Comparison of ENCODE assay signal across 20 mouse cellular contexts in the genomic region with DNA sequence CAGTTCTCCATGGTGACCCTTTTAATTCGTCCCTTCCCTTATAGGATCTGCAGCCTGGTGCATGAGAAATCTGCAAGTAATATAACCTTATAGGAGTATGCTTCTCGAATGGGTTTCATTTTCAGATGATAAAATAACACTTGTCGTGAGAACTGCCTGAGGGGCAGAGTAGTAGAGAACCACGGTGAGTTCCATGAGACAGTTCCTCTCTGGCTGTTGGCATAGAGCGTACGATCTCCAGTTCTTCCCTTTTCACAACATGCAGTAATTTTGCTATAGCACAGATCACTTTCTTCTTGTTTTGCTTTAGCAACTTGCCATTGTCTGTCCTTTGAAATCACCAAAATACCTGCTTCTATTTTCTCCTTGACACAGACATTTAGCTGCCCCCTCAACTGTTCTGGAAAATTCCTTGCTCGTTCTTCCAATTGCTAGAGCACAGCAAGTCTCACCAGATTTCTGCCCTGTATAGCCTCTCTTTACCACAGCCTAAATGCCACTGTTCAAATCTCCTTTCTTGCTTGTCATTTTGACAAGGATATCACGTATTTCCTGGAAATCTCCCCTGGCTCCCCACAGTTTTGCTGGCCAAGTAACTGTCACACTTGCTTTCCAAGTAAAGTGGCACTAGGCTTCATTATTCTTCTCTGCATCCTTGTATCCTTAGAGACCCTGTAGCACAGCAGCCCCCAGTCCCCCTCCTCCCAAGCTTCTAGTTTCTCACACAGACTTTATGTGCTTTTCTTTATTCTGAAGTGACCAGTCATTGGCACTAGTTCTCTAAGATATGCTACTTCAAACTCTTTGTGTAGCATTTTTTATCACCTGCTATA. TPM values are rescaled to one million over a fixed set of nuclear protein-coding genes. Genes with fewer than 3 reads are reported as not detected.
A peak's percentile ranks its signal among the peaks of the same experiment; 100 is the strongest.
DNase-seq lines count a peak whose midpoint lies in the region; ATAC-seq and TF ChIP-seq lines count a peak whose summit lies in the region.
"Had no signal": no experiment of that assay in that cellular context is flagged by ENCODE, and none has a peak within 500 bp of the region (broad histone marks: within the 10 kb centered on the region; RNA-seq: fewer than 3 reads in every experiment).

No protein-coding gene starts in this region.

- peak; percentile 62 for ATAC-seq in forebrain, postnatal 0 days
- no peak for ATAC-seq in forebrain, embryonic 11.5 days (replicated peaks; ENCODE audit: low FRiP score)
- ATAC-seq in midbrain, embryonic 13.5 days: peak; percentile 50; the same call in 1 of the 2 replicates
- ATAC-seq in midbrain, embryonic 11.5 days (ENCODE audit: low FRiP score): no peak
- peak; percentile 73 for ATAC-seq in hindbrain, embryonic 16.5 days
- ATAC-seq in monocyte, adult 5-6 weeks (replicated peaks; ENCODE audit: insufficient number of reproducible peaks, low FRiP score, low TSS enrichment, poor library complexity, severe bottlenecking): 0 out of 2 replicates have a peak, but pooled peaks have one; percentile 40
- ATAC-seq: liver, embryonic 12.5 days had no signal

- H3K27me3 ChIP-seq in forebrain, postnatal 0 days (ENCODE audit: insufficient read depth, low read length): no peaks in the 10 kb centered on the region
- no peaks in the 10 kb centered on the region for H3K27me3 ChIP-seq in forebrain, embryonic 11.5 days (ENCODE audit: control insufficient read depth, insufficient read depth, low read length)
- no peaks in the 10 kb centered on the region for H3K27me3 ChIP-seq in midbrain, embryonic 13.5 days
- no peaks in the 10 kb centered on the region for H3K27me3 ChIP-seq in midbrain, embryonic 11.5 days (ENCODE audit: control insufficient read depth, insufficient read depth, low read length)
- H3K27me3 ChIP-seq in hindbrain, embryonic 16.5 days (replicated peaks; ENCODE audit: control insufficient read depth, insufficient read depth, low read length): no peaks in the 10 kb centered on the region
- H3K27me3 ChIP-seq: embryonic facial prominence, embryonic 12.5 days; heart, embryonic 15.5 days; liver, embryonic 12.5 days had no signal

- no peak overlapping the region for H3K4me3 ChIP-seq in forebrain, postnatal 0 days (ENCODE audit: low read depth, low read length)
- no peak overlapping the region for H3K4me3 ChIP-seq in forebrain, embryonic 11.5 days (ENCODE audit: low read depth, low read length)
- H3K4me3 ChIP-seq in midbrain, embryonic 13.5 days (replicated peaks): no peak overlapping the region
- H3K4me3 ChIP-seq in midbrain, embryonic 11.5 days (ENCODE audit: low read depth, low read length): no peak overlapping the region
- no peak overlapping the region for H3K4me3 ChIP-seq in hindbrain, embryonic 16.5 days (ENCODE audit: low read length)
- H3K4me3 ChIP-seq: embryonic facial prominence, embryonic 12.5 days; gastrocnemius, adult 2 months; heart, adult 2 months; heart, embryonic 15.5 days; liver, embryonic 12.5 days had no signal

- H3K9ac ChIP-seq in forebrain, postnatal 0 days: no peak overlapping the region
- no peak overlapping the region for H3K9ac ChIP-seq in forebrain, embryonic 11.5 days (ENCODE audit: low read length)
- H3K9ac ChIP-seq in midbrain, embryonic 13.5 days (replicated peaks): no peak overlapping the region
- H3K9ac ChIP-seq in midbrain, embryonic 11.5 days (ENCODE audit: low read length): no peak overlapping the region
- H3K9ac ChIP-seq in hindbrain, embryonic 16.5 days (ENCODE audit: low read depth, low read length): no peak overlapping the region
- H3K9ac ChIP-seq: embryonic facial prominence, embryonic 12.5 days; heart, embryonic 15.5 days; liver, embryonic 12.5 days; lung, embryonic 14.5 days had no signal

- WGBS in forebrain, postnatal 0 days: 60% methylated on average over 8 of the region's 8 CpGs
- WGBS in forebrain, embryonic 11.5 days: 84% methylated on average over 8 of the region's 8 CpGs
- 81% methylated on average over 8 of the region's 8 CpGs for WGBS in midbrain, embryonic 13.5 days
- WGBS in midbrain, embryonic 11.5 days: 82% methylated on average over 8 of the region's 8 CpGs
- 61% methylated on average over 8 of the region's 8 CpGs for WGBS in hindbrain, embryonic 16.5 days

- no peak for TF ChIP-seq CTCF in forebrain, postnatal 0 days (IDR thresholded peaks at IDR 0.05; ENCODE audit: low read depth)

- H3K4me2 ChIP-seq in forebrain, postnatal 0 days (ENCODE audit: low read depth): no peak overlapping the region
- H3K4me2 ChIP-seq in forebrain, embryonic 11.5 days (ENCODE audit: low read depth, low read length, severe bottlenecking): no peak overlapping the region
- no peak overlapping the region for H3K4me2 ChIP-seq in midbrain, embryonic 13.5 days (replicated peaks)
- H3K4me2 ChIP-seq in midbrain, embryonic 11.5 days: no peak overlapping the region
- H3K4me2 ChIP-seq in hindbrain, embryonic 16.5 days (ENCODE audit: low read length): no peak overlapping the region
- H3K4me2 ChIP-seq: embryonic facial prominence, embryonic 12.5 days; heart, embryonic 15.5 days; liver, embryonic 12.5 days; lung, embryonic 14.5 days had no signal

- H3K4me1 ChIP-seq in forebrain, postnatal 0 days (ENCODE audit: insufficient read depth): peaks cover 8% of the 10 kb centered on the region
- no peaks in the 10 kb centered on the region for H3K4me1 ChIP-seq in forebrain, embryonic 11.5 days (replicated peaks; ENCODE audit: control insufficient read depth, insufficient read depth, low read length)
- H3K4me1 ChIP-seq in midbrain, embryonic 13.5 days (replicated peaks): peaks cover 8% of the 10 kb centered on the region; the same call in 1 of the 2 replicates
- no peaks in the 10 kb centered on the region for H3K4me1 ChIP-seq in midbrain, embryonic 11.5 days (ENCODE audit: control insufficient read depth, insufficient read depth, low read length)
- H3K4me1 ChIP-seq in hindbrain, embryonic 16.5 days (ENCODE audit: control insufficient read depth, insufficient read depth, low read depth, low read length): no peaks in the 10 kb centered on the region; the same call in 1 of the 2 replicates
- H3K4me1 ChIP-seq: embryonic facial prominence, embryonic 12.5 days; heart, embryonic 15.5 days; liver, embryonic 12.5 days had no signal

- peak; percentile 11 for DNase-seq in forebrain, postnatal 0 days
- DNase-seq in forebrain, embryonic 11.5 days (ENCODE audit: low spot score): no peak
- no peak for DNase-seq in midbrain, embryonic 11.5 days (ENCODE audit: low spot score, missing footprints)
- no peak for DNase-seq in thymus, postnatal 14 days
- DNase-seq in spleen, postnatal 10 days (ENCODE audit: low spot score in 2 of 2): no peak
- DNase-seq: adrenal gland, adult 8-10 months; cerebellum, adult 18-20 months; gastrocnemius, adult 2 months; heart, adult 2 months; kidney, adult 2 months; kidney, postnatal 36 days; layer of hippocampus, adult 9-11 months; lung, embryonic 14.5 days; lung, postnatal 4 days had no signal

- H3K9me3 ChIP-seq in forebrain, postnatal 0 days (ENCODE audit: low read length): no peaks in the 10 kb centered on the region
- no peaks in the 10 kb centered on the region for H3K9me3 ChIP-seq in forebrain, embryonic 11.5 days (ENCODE audit: control insufficient read depth, low read length)
- no peaks in the 10 kb centered on the region for H3K9me3 ChIP-seq in midbrain, embryonic 13.5 days
- no peaks in the 10 kb centered on the region for H3K9me3 ChIP-seq in midbrain, embryonic 11.5 days (ENCODE audit: control insufficient read depth, low read length)
- no peaks in the 10 kb centered on the region for H3K9me3 ChIP-seq in hindbrain, embryonic 16.5 days (ENCODE audit: control insufficient read depth, low read length)
- H3K9me3 ChIP-seq: embryonic facial prominence, embryonic 12.5 days; heart, embryonic 15.5 days; liver, embryonic 12.5 days had no signal

- H3K36me3 ChIP-seq in forebrain, postnatal 0 days (ENCODE audit: insufficient read depth): no peaks in the 10 kb centered on the region
- no peaks in the 10 kb centered on the region for H3K36me3 ChIP-seq in forebrain, embryonic 11.5 days (ENCODE audit: control insufficient read depth, insufficient read depth, low read length)
- no peaks in the 10 kb centered on the region for H3K36me3 ChIP-seq in midbrain, embryonic 13.5 days
- H3K36me3 ChIP-seq in midbrain, embryonic 11.5 days (ENCODE audit: control insufficient read depth, insufficient read depth, low read length): no peaks in the 10 kb centered on the region
- H3K36me3 ChIP-seq in hindbrain, embryonic 16.5 days (ENCODE audit: control insufficient read depth, insufficient read depth, low read length): no peaks in the 10 kb centered on the region
- H3K36me3 ChIP-seq: embryonic facial prominence, embryonic 12.5 days; heart, embryonic 15.5 days; liver, embryonic 12.5 days had no signal

- 0 out of 2 replicates have a peak overlapping the region, but pooled peaks have one; percentile 29 for H3K27ac ChIP-seq in forebrain, postnatal 0 days (ENCODE audit: low read depth, low read length)
- no peak overlapping the region for H3K27ac ChIP-seq in forebrain, embryonic 11.5 days (ENCODE audit: low read depth, low read length)
- H3K27ac ChIP-seq in midbrain, embryonic 13.5 days: no peak overlapping the region
- no peak overlapping the region for H3K27ac ChIP-seq in midbrain, embryonic 11.5 days (ENCODE audit: low read depth, low read length)
- H3K27ac ChIP-seq in hindbrain, embryonic 16.5 days (ENCODE audit: low read depth, low read length): 0 out of 2 replicates have a peak overlapping the region, but pooled peaks have one; percentile 9
- H3K27ac ChIP-seq: embryonic facial prominence, embryonic 12.5 days; gastrocnemius, adult 2 months; heart, adult 2 months; heart, embryonic 15.5 days; liver, embryonic 12.5 days had no signal

RNA-seq across cellular contexts. Expression of a gene that starts 16.8 kb away (rescaled TPM):
- 317 and 347 TPM in 2 replicates for total RNA-seq in forebrain, postnatal 0 days (2014; rRNA removed)
- polyA plus RNA-seq in forebrain, postnatal 0 days (2015; fragmentation: Nextera tagmentation; extraction: Ambion mirVana): 131 and 173 TPM in 2 replicates
- 6.2 and 6.5 TPM in 2 replicates for polyA plus RNA-seq in forebrain, embryonic 11.5 days (2014; fragmentation: Nextera tagmentation; extraction: Ambion mirVana)
- 74.8 and 90.2 TPM in 2 replicates for polyA plus RNA-seq in midbrain, embryonic 13.5 days (2015; fragmentation: Nextera tagmentation; extraction: Ambion mirVana)
- 7.1 and 8.3 TPM in 2 replicates for polyA plus RNA-seq in midbrain, embryonic 11.5 days (2014; fragmentation: Nextera tagmentation; extraction: Ambion mirVana)
- 143 and 157 TPM in 2 replicates for polyA plus RNA-seq in hindbrain, embryonic 16.5 days (2015; fragmentation: Nextera tagmentation; extraction: Ambion mirVana)
- 0.87 to 1.1 TPM in 2 of 3 replicates, not detected in the other for total RNA-seq in monocyte, adult 5-6 weeks (2017)

Comparison
In these comparisons a context has a peak if more than half of its experiments do, and no peak if none do; other contexts are left out.
1. ATAC-seq: peak in forebrain, postnatal 0 days (single experiment), midbrain, embryonic 13.5 days (single experiment), hindbrain, embryonic 16.5 days (single experiment) and monocyte, adult 5-6 weeks (single experiment); none in forebrain, embryonic 11.5 days (single experiment) and midbrain, embryonic 11.5 days (single experiment).
2. H3K27ac ChIP-seq: peak in forebrain, postnatal 0 days (single experiment) and hindbrain, embryonic 16.5 days (single experiment); none in forebrain, embryonic 11.5 days (single experiment), midbrain, embryonic 13.5 days (single experiment) and midbrain, embryonic 11.5 days (single experiment).